Mouse (Mus musculus): ENCODE measurements around the gene Dleu7.

Dleu7 gene

GRCm38 (mm10) chr14:62292488-62293339, at the start of gene Dleu7, which contains the start of gene Rnaseh2b:
TSS of gene Dleu7 (minus strand) at chr14:62293047.
TSS of gene Rnaseh2b (plus strand) at chr14:62292589.
- peak in 1 of 2 experiments; percentile 23 for DNase-seq (ENCODE audit: low read depth in 2 of 2, low spot score in 2 of 2)

- DNase-seq (ENCODE audit: low read depth in 2 of 2, low spot score in 2 of 2), result no peak
Observed at GRCm38 (mm10) chr14:62341887-62342642, 49.2 kb upstream of the Dleu7 start.

GRCm38 (mm10) chr14:62339196-62339595, 46.3 kb upstream of the Dleu7 start:
- no peak for DNase-seq (ENCODE audit: low read depth in 2 of 2, low spot score in 2 of 2)

GRCm38 (mm10) chr14:62333909-62334687, 41.3 kb upstream of the Dleu7 start:
- DNase-seq (ENCODE audit: low read depth in 2 of 2, low spot score in 2 of 2), result no peak

GRCm38 (mm10) chr14:62331866-62332619, 39.2 kb upstream of the Dleu7 start:
- DNase-seq (ENCODE audit: low read depth in 2 of 2, low spot score in 2 of 2), result peak; percentile 64 to 76

GRCm38 (mm10) chr14:62331457-62331856, 38.6 kb upstream of the Dleu7 start:
- DNase-seq (ENCODE audit: low read depth in 2 of 2, low spot score in 2 of 2), result no peak

GRCm38 (mm10) chr14:62329631-62330030, 36.8 kb upstream of the Dleu7 start:
- no peak for DNase-seq (ENCODE audit: low read depth in 2 of 2, low spot score in 2 of 2)

GRCm38 (mm10) chr14:62328606-62329005, 35.8 kb upstream of the Dleu7 start:
- no peak for DNase-seq (ENCODE audit: low read depth in 2 of 2, low spot score in 2 of 2)

GRCm38 (mm10) chr14:62327171-62327570, 34.3 kb upstream of the Dleu7 start:
- DNase-seq (ENCODE audit: low read depth in 2 of 2, low spot score in 2 of 2), result no peak

- DNase-seq (ENCODE audit: low read depth in 2 of 2, low spot score in 2 of 2), result no peak
Observed at GRCm38 (mm10) chr14:62326026-62326425, 33.2 kb upstream of the Dleu7 start.

GRCm38 (mm10) chr14:62324943-62325342, 32.1 kb upstream of the Dleu7 start:
- no peak for DNase-seq (ENCODE audit: low read depth in 2 of 2, low spot score in 2 of 2)

- DNase-seq (ENCODE audit: low read depth in 2 of 2, low spot score in 2 of 2), result no peak
Observed at GRCm38 (mm10) chr14:62323457-62323856, 30.6 kb upstream of the Dleu7 start.

- no peak for DNase-seq (ENCODE audit: low read depth in 2 of 2, low spot score in 2 of 2)
Observed at GRCm38 (mm10) chr14:62322581-62323344, 29.9 kb upstream of the Dleu7 start.

- DNase-seq (ENCODE audit: low read depth in 2 of 2, low spot score in 2 of 2), result no peak
Observed at GRCm38 (mm10) chr14:62311672-62312071, 18.8 kb upstream of the Dleu7 start.

- no peak for DNase-seq (ENCODE audit: low read depth in 2 of 2, low spot score in 2 of 2)
Observed at GRCm38 (mm10) chr14:62309026-62309425, 16.2 kb upstream of the Dleu7 start.

GRCm38 (mm10) chr14:62307555-62307954, 14.7 kb upstream of the Dleu7 start:
- DNase-seq (ENCODE audit: low read depth in 2 of 2, low spot score in 2 of 2), result no peak

GRCm38 (mm10) chr14:62300031-62300430, 7.2 kb upstream of the Dleu7 start:
- no peak for DNase-seq (ENCODE audit: low read depth in 2 of 2, low spot score in 2 of 2)

- DNase-seq (ENCODE audit: low read depth in 2 of 2, low spot score in 2 of 2), result no peak
Observed at GRCm38 (mm10) chr14:62298808-62299207, 6.0 kb upstream of the Dleu7 start.

- no peak for DNase-seq (ENCODE audit: low read depth in 2 of 2, low spot score in 2 of 2)
Observed at GRCm38 (mm10) chr14:62292166-62292487, 720 bp downstream of the Dleu7 start.

GRCm38 (mm10) chr14:62291406-62291987, 1.4 kb downstream of the Dleu7 start:
- DNase-seq (ENCODE audit: low read depth in 2 of 2, low spot score in 2 of 2), result no peak

Measured in CD8-positive naive resting alpha-beta T cell, adult 2 months (primary cell).